Mouse (Mus musculus): ENCODE measurements at regions not wholly inside any gene's neighbourhood (a gene's known extent, or its start where the extent isn't known, plus 50 kb on each side); places are given as distances from the start of the nearest gene placed in this dataset.

DNA sequence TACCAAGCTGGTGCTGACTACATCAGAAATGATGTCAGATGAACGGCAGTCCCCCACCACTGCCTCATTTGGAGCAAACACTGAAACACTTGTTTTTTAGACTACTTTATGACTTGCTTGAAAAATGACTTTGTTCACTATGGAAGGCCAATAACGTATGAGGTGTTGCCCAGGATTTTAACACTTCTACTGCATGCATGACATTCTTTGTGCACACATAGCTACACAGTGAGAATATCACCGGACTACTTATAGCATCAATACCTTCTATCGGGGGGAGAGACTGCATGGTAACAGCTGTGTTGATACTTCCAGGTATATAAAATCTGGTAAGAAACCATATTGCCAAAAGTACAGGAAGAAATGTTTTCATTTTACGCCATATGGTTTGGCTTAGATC, 364.5 kb downstream of the Fbxo8 start:
- TF ChIP-seq CTCF (IDR thresholded peaks at IDR 0.05; ENCODE audit: low read depth, low read length) (no peak), POLR2A (IDR thresholded peaks at IDR 0.05; ENCODE audit: extremely low read depth, insufficient read depth, low read length) (no peak)
